Mouse (Mus musculus): ENCODE data around the gene Pdgfd. TPM values are rescaled to one million over a fixed set of nuclear protein-coding genes. Genes with fewer than 3 reads are reported as not detected.

Pdgfd gene
- polyA plus RNA-seq (2012; rRNA removed) = 8.3 and 9.0 TPM in 2 replicates

DNA sequence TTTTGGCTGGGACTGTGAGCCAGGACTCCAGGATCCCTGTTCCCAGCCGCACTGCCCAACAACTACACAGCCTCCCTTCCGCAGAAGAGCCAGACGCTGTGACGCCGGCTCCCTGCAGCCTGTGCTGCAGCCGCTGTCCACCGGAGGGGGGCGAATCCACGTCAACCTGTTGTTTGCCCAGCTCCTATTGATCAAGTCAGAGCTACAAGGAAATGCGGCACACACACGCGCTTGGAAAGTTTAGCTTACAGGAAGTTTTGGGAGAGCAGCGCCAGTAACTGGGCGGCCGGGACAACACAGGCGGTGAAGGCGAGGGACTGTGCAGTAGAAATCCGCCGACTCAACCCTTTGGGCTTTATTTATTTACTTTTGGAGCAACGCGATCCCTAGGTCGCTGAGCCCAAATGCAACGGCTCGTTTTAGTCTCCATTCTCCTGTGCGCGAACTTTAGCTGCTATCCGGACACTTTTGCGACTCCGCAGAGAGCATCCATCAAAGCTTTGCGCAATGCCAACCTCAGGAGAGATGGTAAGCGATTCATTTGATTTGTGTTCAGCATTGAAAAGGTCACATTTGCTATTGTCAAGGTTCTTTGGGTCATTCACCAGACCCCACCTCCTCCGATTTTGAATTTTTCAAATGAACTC is at the start of gene Pdgfd:
TSS of gene Pdgfd (plus strand) at position 194 of the 647 bp plus-strand sequence.
- TF ChIP-seq CTCF (IDR thresholded peaks at IDR 0.05; ENCODE audit: borderline replicate concordance, insufficient read depth, low read depth, low read length) = no peak
- no peak for TF ChIP-seq POLR2A (IDR thresholded peaks at IDR 0.05; ENCODE audit: borderline replicate concordance, insufficient read depth, low read length)
- 2% methylated on average over 32 of the region's 32 CpGs for WGBS
- no peak within 1 kb of the TSS for H3K27ac ChIP-seq (ENCODE audit: insufficient read depth, low read length)
- no peaks in the 10 kb centered on the region for H3K27me3 ChIP-seq (ENCODE audit: control insufficient read depth, insufficient read depth, low read length)
- no peaks in the 10 kb centered on the region for H3K4me1 ChIP-seq (ENCODE audit: control insufficient read depth, insufficient read depth, low read length)
- H3K4me3 ChIP-seq (replicated peaks; ENCODE audit: insufficient read depth, low read depth, low read length) = no peak within 1 kb of the TSS
- DNase-seq = peak; percentile 10 to 18

DNA sequence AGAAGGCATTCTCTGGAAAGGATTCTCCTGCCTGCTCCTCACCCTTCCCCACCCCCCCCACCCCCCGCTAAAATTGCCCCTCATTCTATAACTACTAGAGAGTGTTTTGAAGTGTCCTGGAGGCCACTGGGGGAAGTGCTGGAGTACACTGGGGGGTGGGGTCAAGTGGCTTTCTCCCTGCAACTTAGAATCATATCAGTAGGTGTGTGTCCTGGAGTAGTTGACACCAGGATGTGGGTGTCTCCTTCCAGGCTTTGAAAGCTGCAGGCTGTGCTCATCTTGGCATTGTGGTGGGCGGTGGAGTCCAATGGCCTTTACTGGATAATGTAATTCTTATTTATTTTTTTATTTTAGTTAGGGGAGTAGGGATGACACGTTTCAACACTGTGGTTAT is 651 bp downstream of the Pdgfd start:
- Histone ChIP-seq H3K4me1 (ENCODE audit: control insufficient read depth, insufficient read depth, low read length) (no peaks in the 10 kb centered on the region), H3K4me3 (replicated peaks; ENCODE audit: insufficient read depth, low read depth, low read length) (no peak overlapping the region), H3K27ac (ENCODE audit: insufficient read depth, low read length) (no peak overlapping the region), H3K27me3 (ENCODE audit: control insufficient read depth, insufficient read depth, low read length) (no peaks in the 10 kb centered on the region)
- WGBS = 42% methylated on average over 3 of the region's 3 CpGs
- TF ChIP-seq POLR2A (IDR thresholded peaks at IDR 0.05; ENCODE audit: borderline replicate concordance, insufficient read depth, low read length) (no peak), CTCF (IDR thresholded peaks at IDR 0.05; ENCODE audit: borderline replicate concordance, insufficient read depth, low read depth, low read length) (no peak)
- DNase-seq = no peak

DNA sequence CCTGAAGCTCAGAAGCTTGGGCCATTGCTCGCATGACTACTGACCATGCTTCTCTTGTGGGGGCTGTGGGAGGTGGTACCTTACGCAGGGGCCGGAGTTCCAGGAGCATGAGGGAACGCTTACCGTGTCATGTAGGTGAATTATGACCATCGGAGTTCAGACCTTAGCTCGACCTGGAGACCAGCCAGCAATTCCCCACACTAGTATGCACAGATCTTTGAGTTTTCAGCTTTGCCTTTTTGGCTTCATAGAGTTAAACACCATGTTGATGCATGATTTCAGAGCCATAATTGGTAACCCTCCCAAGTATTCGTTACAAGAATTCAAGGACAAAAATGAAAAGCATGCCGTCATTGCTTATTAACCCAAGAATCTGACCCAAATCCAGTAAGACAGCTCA is 2.6 kb downstream of the Pdgfd start:
- Histone ChIP-seq H3K27ac (ENCODE audit: insufficient read depth, low read length) (no peak overlapping the region), H3K4me1 (ENCODE audit: control insufficient read depth, insufficient read depth, low read length) (no peaks in the 10 kb centered on the region), H3K27me3 (ENCODE audit: control insufficient read depth, insufficient read depth, low read length) (no peaks in the 10 kb centered on the region), H3K4me3 (replicated peaks; ENCODE audit: insufficient read depth, low read depth, low read length) (no peak overlapping the region)
- no peak for DNase-seq
- WGBS = 68% methylated on average over 9 of the region's 9 CpGs
- TF ChIP-seq CTCF (IDR thresholded peaks at IDR 0.05; ENCODE audit: borderline replicate concordance, insufficient read depth, low read depth, low read length) (no peak), POLR2A (IDR thresholded peaks at IDR 0.05; ENCODE audit: borderline replicate concordance, insufficient read depth, low read length) (no peak)

DNA sequence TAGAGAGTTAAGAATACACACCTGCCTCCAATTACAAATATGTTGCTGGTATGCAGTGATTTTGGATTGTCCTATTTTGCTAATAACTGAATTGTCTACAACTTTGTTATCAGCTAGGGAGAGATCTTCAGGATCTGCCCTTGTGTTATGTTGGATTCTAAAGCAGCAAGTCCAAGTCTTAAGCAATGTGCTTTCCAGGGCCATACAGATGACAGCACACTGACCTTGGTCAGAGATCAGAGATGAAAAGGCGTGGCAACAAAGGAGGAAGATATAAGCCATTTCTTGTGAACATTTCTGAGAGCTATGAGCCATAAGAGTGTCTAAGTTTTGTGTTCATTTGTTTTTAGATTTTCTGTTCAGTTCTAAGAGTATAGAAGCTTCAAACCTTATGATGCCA is 4.9 kb downstream of the Pdgfd start:
- DNase-seq = no peak
- Histone ChIP-seq H3K4me3 (replicated peaks; ENCODE audit: insufficient read depth, low read depth, low read length) (no peak overlapping the region), H3K27me3 (ENCODE audit: control insufficient read depth, insufficient read depth, low read length) (no peaks in the 10 kb centered on the region), H3K27ac (ENCODE audit: insufficient read depth, low read length) (no peak overlapping the region), H3K4me1 (ENCODE audit: control insufficient read depth, insufficient read depth, low read length) (no peaks in the 10 kb centered on the region)
- WGBS = 88% methylated on average over 1 of the region's 1 CpGs
- TF ChIP-seq CTCF (IDR thresholded peaks at IDR 0.05; ENCODE audit: borderline replicate concordance, insufficient read depth, low read depth, low read length) (no peak), POLR2A (IDR thresholded peaks at IDR 0.05; ENCODE audit: borderline replicate concordance, insufficient read depth, low read length) (no peak)

DNA sequence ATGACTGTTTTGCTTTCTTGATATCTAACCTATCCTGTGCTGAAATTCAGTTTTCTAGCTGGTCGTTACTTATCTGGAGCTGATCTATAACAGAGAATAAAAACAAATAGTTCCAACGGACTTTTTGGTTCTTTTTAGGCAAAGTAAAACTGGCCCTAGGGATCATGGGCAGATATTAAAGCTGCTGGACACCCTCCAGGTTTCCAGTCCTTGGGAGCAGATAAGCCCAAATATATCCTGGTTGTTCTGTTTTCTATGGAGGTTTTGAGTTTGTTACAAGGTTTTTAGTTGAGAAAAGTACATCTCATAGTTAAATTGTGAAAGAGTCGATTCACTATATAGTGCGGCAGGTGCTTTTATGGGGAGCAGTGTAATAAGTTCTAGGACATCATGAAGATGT is 7.3 kb downstream of the Pdgfd start:
- no peak for DNase-seq
- Histone ChIP-seq H3K27ac (ENCODE audit: insufficient read depth, low read length) (no peak overlapping the region), H3K4me3 (replicated peaks; ENCODE audit: insufficient read depth, low read depth, low read length) (no peak overlapping the region), H3K4me1 (ENCODE audit: control insufficient read depth, insufficient read depth, low read length) (no peaks in the 10 kb centered on the region), H3K27me3 (ENCODE audit: control insufficient read depth, insufficient read depth, low read length) (no peaks in the 10 kb centered on the region)
- TF ChIP-seq CTCF (IDR thresholded peaks at IDR 0.05; ENCODE audit: borderline replicate concordance, insufficient read depth, low read depth, low read length) (no peak), POLR2A (IDR thresholded peaks at IDR 0.05; ENCODE audit: borderline replicate concordance, insufficient read depth, low read length) (no peak)
- 83% methylated on average over 4 of the region's 4 CpGs for WGBS

DNA sequence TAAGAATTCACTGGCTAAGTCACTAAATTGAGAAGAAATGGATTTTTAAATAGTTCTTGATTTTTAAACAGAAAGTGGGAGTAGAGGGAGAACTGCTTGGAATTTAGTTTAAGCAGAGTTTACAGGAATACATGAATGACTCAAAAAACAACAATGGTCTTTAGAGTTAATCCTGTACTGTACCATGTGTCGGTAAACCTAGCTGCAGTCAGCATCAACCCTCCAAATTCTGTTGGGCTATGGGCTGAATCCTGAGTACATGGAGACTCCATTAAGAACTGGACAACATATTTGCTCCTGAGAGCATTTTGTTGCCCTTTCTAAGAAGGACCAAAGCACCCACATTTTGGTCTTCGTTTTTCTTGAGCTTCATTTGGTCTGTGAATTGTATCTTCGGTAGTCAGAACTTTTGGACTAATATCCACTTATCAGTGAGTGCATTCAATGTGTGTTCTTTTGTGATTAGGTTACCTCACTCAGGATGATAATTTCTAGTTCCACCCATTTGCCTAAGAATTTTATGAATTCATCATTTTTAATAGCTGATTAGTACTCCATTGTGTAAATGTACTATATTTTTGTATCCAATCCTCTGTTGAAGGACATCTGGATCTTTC is 14.0 kb downstream of the Pdgfd start:
- H3K27me3 ChIP-seq (ENCODE audit: control insufficient read depth, insufficient read depth, low read length) = no peaks in the 10 kb centered on the region
- WGBS = 92% methylated on average over 3 of the region's 3 CpGs
- DNase-seq = no peak
- no peaks in the 10 kb centered on the region for H3K4me1 ChIP-seq (ENCODE audit: control insufficient read depth, insufficient read depth, low read length)
- H3K27ac ChIP-seq (ENCODE audit: insufficient read depth, low read length) = no peak overlapping the region
- no peak overlapping the region for H3K4me3 ChIP-seq (replicated peaks; ENCODE audit: insufficient read depth, low read depth, low read length)
- TF ChIP-seq CTCF (IDR thresholded peaks at IDR 0.05; ENCODE audit: borderline replicate concordance, insufficient read depth, low read depth, low read length) = no peak
- no peak for TF ChIP-seq POLR2A (IDR thresholded peaks at IDR 0.05; ENCODE audit: borderline replicate concordance, insufficient read depth, low read length)

DNA sequence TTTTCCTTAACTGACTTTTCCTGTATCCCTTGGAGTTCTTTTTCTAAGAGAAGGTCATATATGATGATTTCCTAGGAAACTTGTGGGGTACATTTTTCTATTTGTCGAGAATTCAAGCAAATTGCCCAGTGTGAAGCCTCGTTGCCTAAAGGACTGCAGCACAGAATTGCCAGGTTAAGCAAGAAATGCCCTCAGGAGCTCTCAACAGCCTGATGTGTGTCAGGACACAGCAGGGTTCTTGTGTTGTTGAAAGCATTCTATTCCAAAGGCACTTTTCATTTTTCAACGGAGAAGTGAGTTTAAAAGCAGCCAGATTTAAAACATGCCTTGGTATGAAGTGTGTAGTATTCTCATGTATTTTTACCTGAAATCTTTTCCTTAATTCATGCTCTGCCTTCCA is 19.6 kb downstream of the Pdgfd start:
- DNase-seq = peak in 1 of 2 experiments; percentile 27
- no peak overlapping the region for H3K4me3 ChIP-seq (replicated peaks; ENCODE audit: insufficient read depth, low read depth, low read length)
- H3K27me3 ChIP-seq (ENCODE audit: control insufficient read depth, insufficient read depth, low read length) = no peaks in the 10 kb centered on the region
- H3K27ac ChIP-seq (ENCODE audit: insufficient read depth, low read length) = no peak overlapping the region
- H3K4me1 ChIP-seq (ENCODE audit: control insufficient read depth, insufficient read depth, low read length) = no peaks in the 10 kb centered on the region
- TF ChIP-seq CTCF (IDR thresholded peaks at IDR 0.05; ENCODE audit: borderline replicate concordance, insufficient read depth, low read depth, low read length) (no peak), POLR2A (IDR thresholded peaks at IDR 0.05; ENCODE audit: borderline replicate concordance, insufficient read depth, low read length) (no peak)
- 1% methylated on average over 3 of the region's 3 CpGs for WGBS

DNA sequence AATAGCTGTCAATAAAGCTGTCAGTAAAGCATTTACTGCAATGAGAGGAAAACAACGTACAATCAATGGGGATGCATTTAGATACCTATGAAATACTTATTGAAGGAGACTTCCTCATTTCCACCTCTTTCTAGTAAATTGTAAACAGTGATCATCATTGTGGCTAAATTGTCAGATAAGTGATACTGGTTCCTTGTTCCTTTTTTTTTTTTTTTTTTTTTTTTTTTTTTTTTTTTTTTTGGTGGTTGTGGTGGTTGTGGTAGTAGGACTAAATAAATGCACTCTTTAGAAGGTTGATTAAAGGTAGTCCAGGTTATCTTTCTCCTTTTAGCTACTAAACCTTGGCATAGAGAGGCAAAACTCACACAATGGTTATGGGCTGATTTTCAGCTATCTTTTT is 25.0 kb downstream of the Pdgfd start:
- no peaks in the 10 kb centered on the region for H3K4me1 ChIP-seq (ENCODE audit: control insufficient read depth, insufficient read depth, low read length)
- no peak for DNase-seq
- no peak overlapping the region for H3K4me3 ChIP-seq (replicated peaks; ENCODE audit: insufficient read depth, low read depth, low read length)
- 45% methylated on average over 1 of the region's 1 CpGs for WGBS
- no peak overlapping the region for H3K27ac ChIP-seq (ENCODE audit: insufficient read depth, low read length)
- no peak for TF ChIP-seq CTCF (IDR thresholded peaks at IDR 0.05; ENCODE audit: borderline replicate concordance, insufficient read depth, low read depth, low read length)
- TF ChIP-seq POLR2A (IDR thresholded peaks at IDR 0.05; ENCODE audit: borderline replicate concordance, insufficient read depth, low read length) = no peak
- no peaks in the 10 kb centered on the region for H3K27me3 ChIP-seq (ENCODE audit: control insufficient read depth, insufficient read depth, low read length)
